ENCODE assay signal across 25 mouse cellular contexts in genomic region chr4:106276937-106277336, GRCm38 (mm10). TPM values are rescaled to one million over a fixed set of nuclear protein-coding genes. Genes with fewer than 3 reads are reported as not detected.
DNase-seq lines count a peak whose midpoint lies in the region; ATAC-seq and TF ChIP-seq lines count a peak whose summit lies in the region.
"Had no signal": no experiment of that assay in that cellular context is flagged by ENCODE, and none has a peak within 500 bp of the region (broad histone marks: within the 10 kb centered on the region; RNA-seq: fewer than 3 reads in every experiment).

No protein-coding gene starts in this region.

- 59% methylated on average over 2 of the region's 2 CpGs for WGBS in kidney, adult 2 months
- 47% methylated on average over 2 of the region's 2 CpGs for WGBS in intestine, embryonic 15.5 days

- H3K4me2 ChIP-seq in intestine, embryonic 15.5 days (replicated peaks) = no peak overlapping the region
- H3K4me2 ChIP-seq: forebrain, embryonic 13.5 days; heart, embryonic 12.5 days; heart, embryonic 15.5 days; hindbrain, embryonic 12.5 days; hindbrain, embryonic 15.5 days had no signal

- no peaks in the 10 kb centered on the region for H3K27me3 ChIP-seq in kidney, adult 2 months (replicated peaks; ENCODE audit: control insufficient read depth, insufficient read depth, low read length)
- H3K27me3 ChIP-seq in intestine, embryonic 15.5 days (replicated peaks) = no peaks in the 10 kb centered on the region
- H3K27me3 ChIP-seq: forebrain, embryonic 13.5 days; heart, embryonic 15.5 days; hindbrain, embryonic 12.5 days; hindbrain, embryonic 15.5 days had no signal

- H3K9ac ChIP-seq in intestine, embryonic 15.5 days = no peak overlapping the region
- H3K9ac ChIP-seq: forebrain, embryonic 13.5 days; heart, embryonic 12.5 days; heart, embryonic 15.5 days; hindbrain, embryonic 12.5 days; hindbrain, embryonic 15.5 days had no signal

- DNase-seq in adrenal gland, postnatal 14 days = peak; percentile 25
- no peak for DNase-seq in adrenal gland, postnatal 4 days (ENCODE audit: low spot score in 2 of 2)
- DNase-seq in kidney, adult 2 months = peak; percentile 30
- no peak for DNase-seq in kidney, postnatal 10 days
- DNase-seq in adipocyte (ENCODE audit: low spot score) = peak; percentile 10
- no peak for DNase-seq in cerebellum, postnatal 10 days
- DNase-seq: cerebellum, adult 11-12 months; cerebellum, adult 8-10 months; cerebellum, postnatal 14 days; gastrocnemius, postnatal 10 days; gastrocnemius, postnatal 36 days; heart, adult 18-20 months; heart, postnatal 10 days; heart, postnatal 36 days had no signal

- H3K27ac ChIP-seq in kidney, adult 2 months (ENCODE audit: insufficient read depth, low read depth, low read length) = no peak overlapping the region
- H3K27ac ChIP-seq in intestine, embryonic 15.5 days = no peak overlapping the region
- H3K27ac ChIP-seq: forebrain, embryonic 10.5 days; forebrain, embryonic 13.5 days; heart, embryonic 15.5 days; hindbrain, embryonic 12.5 days; hindbrain, embryonic 15.5 days had no signal

- H3K4me3 ChIP-seq in kidney, adult 2 months (ENCODE audit: insufficient read depth, low read depth, low read length) = no peak overlapping the region
- no peak overlapping the region for H3K4me3 ChIP-seq in intestine, embryonic 15.5 days (replicated peaks)
- H3K4me3 ChIP-seq: forebrain, embryonic 10.5 days; forebrain, embryonic 13.5 days; heart, embryonic 12.5 days; heart, embryonic 15.5 days; hindbrain, embryonic 12.5 days; hindbrain, embryonic 15.5 days had no signal

- H3K9me3 ChIP-seq in intestine, embryonic 15.5 days = no peaks in the 10 kb centered on the region
- H3K9me3 ChIP-seq: forebrain, embryonic 10.5 days; forebrain, embryonic 13.5 days; heart, embryonic 15.5 days; hindbrain, embryonic 12.5 days; hindbrain, embryonic 15.5 days had no signal

- TF ChIP-seq CTCF in kidney, adult 2 months (conservative IDR thresholded peaks at IDR 0.05; ENCODE audit: insufficient read depth, insufficient read length, low read depth, low read length) = no peak

- no peaks in the 10 kb centered on the region for H3K36me3 ChIP-seq in kidney, adult 2 months (ENCODE audit: control insufficient read depth, insufficient read depth, low read length)
- no peaks in the 10 kb centered on the region for H3K36me3 ChIP-seq in intestine, embryonic 15.5 days
- H3K36me3 ChIP-seq: forebrain, embryonic 10.5 days; heart, embryonic 12.5 days; heart, embryonic 15.5 days; hindbrain, embryonic 12.5 days; hindbrain, embryonic 15.5 days had no signal

- H3K4me1 ChIP-seq in kidney, adult 2 months (ENCODE audit: control insufficient read depth, insufficient read depth, low read length) = peaks cover 21% of the 10 kb centered on the region; the same call in 1 of the 2 replicates
- H3K4me1 ChIP-seq in intestine, embryonic 15.5 days (replicated peaks) = peaks cover 8% of the 10 kb centered on the region; the same call in 1 of the 2 replicates
- H3K4me1 ChIP-seq: forebrain, embryonic 10.5 days; hindbrain, embryonic 12.5 days; hindbrain, embryonic 15.5 days had no signal

- ATAC-seq in granulocyte monocyte progenitor cell, adult 5-6 weeks (replicated peaks; ENCODE audit: poor library complexity, severe bottlenecking) = peak; percentile 14; the same call in 1 of the 2 replicates
- ATAC-seq in intestine, embryonic 15.5 days = no peak
- ATAC-seq: CD4-positive, CD25-positive, alpha-beta regulatory T cell, adult 4 months; forebrain, embryonic 13.5 days; forebrain, embryonic 16.5 days; intestine, embryonic 16.5 days had no signal

- no peak for TF ChIP-seq POLR2A in kidney, adult 2 months (IDR thresholded peaks at IDR 0.05; ENCODE audit: low read depth, low read length)

RNA-seq across cellular contexts. Expression of gene Usp24, which starts 39.1 kb away (rescaled TPM):
- total RNA-seq in adrenal gland, postnatal 14 days (2021) = 39.3 and 43.9 TPM in 2 replicates
- 10 to 100 TPM; 38.6 to 42.1 TPM for total RNA-seq in adrenal gland, postnatal 4 days (2021)
- polyA plus RNA-seq in kidney, adult 2 months (2012; rRNA removed) = 21.4 and 22.3 TPM in 2 replicates
- total RNA-seq in granulocyte monocyte progenitor cell, adult 5-6 weeks (2014; fragmentation: Nextera tagmentation) = 26.2 and 27.0 TPM in 2 replicates
- 34.9 and 35.5 TPM in 2 replicates for total RNA-seq in granulocyte monocyte progenitor cell, adult 5-6 weeks (2017)
- 7.1 and 7.5 TPM in 2 replicates for polyA plus RNA-seq in intestine, embryonic 15.5 days (2015; fragmentation: Nextera tagmentation; extraction: Ambion mirVana)

Comparison
In these comparisons a context has a peak if more than half of its experiments do, and no peak if none do; other contexts are left out.
1. DNase-seq: peak in adrenal gland, postnatal 14 days (single experiment), kidney, adult 2 months (single experiment) and adipocyte (single experiment); none in adrenal gland, postnatal 4 days (0 of 2), kidney, postnatal 10 days (single experiment) and cerebellum, postnatal 10 days (0 of 2).